Mouse (Mus musculus) testis, postnatal 14 days (tissue): ENCODE data around the gene Dus2.
"Not testable (repeated sequence)": the region's sequence is repeated elsewhere in the genome, so short reads cannot be mapped to it uniquely, and the experiment has no call there.

Experiments
- DNase-seq: peaks from one replicate; pipeline ENCODE4 v3.0.0; 2021; ENCODE audit warnings: low spot score

The Dus2 gene

DNA sequence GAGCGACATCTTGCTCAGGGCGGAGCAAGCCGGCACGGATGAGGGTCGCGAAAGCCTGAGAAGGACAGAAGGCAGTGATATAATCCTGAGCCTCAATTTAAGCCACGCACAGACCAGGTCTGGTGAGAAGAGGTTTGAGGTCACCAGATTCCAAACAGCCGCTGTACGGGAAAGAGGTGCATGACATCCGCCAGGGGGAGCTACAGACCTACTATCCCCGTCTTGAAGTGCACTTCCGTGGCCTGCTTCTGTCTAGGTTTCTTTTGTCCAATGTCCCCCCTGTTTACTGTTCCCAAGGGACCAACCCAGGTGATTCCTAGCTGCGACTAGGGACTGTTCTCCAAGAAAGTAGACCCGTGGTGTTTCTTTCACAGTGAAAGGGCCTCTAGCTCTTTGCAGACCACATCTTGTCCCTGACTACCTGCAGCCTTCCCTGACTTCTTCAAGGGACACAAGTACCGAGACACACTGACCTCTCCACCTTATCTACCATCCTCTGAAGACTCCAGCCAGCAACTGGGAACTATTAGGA is at the start of gene Dus2:
Gene Dus2 (plus strand): TSS at position 482 of the 532 bp plus-strand sequence.
- DNase-seq: peak; percentile 67

- DNase-seq: no peak
These were observed 49.1 kb upstream of the Dus2 start for GRCm38 (mm10) chr8:105942026-105942425.

DNA sequence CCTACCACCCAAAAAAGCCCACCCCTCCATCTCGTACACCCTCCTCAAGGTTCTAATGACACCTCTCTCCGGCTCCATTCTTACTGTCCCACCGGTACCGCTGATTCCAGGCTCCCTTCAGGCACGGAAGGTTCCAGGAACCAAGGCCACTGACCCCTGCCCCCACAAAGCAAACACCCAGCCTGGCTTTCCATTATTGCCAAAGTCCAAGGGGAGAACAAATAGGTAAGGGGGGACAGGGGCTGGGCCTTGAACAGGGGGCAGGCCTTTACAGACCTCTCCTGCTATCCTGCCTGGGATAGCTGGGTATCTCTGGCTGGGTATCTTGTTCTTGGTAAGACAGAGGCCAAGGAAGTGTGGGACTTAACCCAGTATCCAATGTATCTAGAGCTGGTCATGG is 48.6 kb upstream of the Dus2 start:
- no peak for DNase-seq

- DNase-seq: no peak
These were observed 47.8 kb upstream of the Dus2 start, which contains the start of gene Lcat for GRCm38 (mm10) chr8:105943321-105943739. TSS of gene Lcat (minus strand) at chr8:105943382.

- peak; percentile 69 for DNase-seq
These were observed 41.8 kb upstream of the Dus2 start for GRCm38 (mm10) chr8:105949350-105949749.

DNA sequence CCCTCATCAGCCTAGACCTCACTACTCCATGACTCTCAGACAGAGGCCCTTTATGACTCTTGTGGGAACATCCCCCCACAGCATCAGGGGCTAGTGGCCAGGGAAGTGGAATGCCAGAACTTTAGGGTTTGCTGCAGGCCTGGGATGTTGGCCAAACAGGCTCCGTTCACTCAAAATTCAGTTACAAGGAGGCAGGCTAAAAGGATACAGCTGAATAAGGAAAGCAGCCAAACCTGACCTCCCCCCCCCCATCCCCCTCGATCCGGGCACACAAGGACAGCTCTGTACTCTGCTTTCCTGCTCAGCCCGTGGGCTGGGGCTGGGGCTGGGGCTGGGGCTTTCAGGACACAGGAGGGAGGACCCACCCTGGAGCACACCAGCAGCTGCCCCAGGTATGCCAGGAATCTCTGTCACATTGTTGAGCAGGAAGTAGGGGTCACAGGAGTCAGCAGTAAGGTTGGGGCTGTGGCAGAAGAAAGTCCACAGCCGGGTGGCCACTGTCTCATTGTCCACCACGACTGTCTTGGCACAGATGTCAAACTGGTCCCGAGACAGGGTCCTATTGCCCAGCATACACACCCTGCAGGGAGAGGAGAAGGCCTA is 40.0 kb upstream of the Dus2 start:
- DNase-seq: peak; percentile 71

- no peak for DNase-seq
These were observed 34.6 kb upstream of the Dus2 start for GRCm38 (mm10) chr8:105956556-105956955.

DNA sequence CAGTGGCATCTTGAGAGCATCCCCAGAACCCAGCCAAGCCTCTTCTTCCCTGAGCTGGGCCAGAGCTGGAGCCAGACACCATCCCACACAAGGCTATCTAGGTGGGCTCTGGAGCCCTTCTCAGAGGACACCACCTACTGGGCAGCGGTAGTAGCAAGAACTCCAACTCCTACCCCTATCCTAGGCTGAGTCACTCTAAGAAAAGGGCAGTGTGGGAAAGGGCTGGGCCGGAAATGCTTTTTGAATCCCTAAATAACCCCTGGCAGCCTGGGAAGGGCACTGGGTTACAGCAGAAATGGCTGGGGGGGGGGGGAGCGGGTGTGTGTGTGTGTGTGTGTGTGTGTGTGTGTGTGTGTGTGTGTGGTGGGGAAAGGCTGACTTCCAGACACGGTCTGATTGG is 33.3 kb upstream of the Dus2 start:
- no peak for DNase-seq

DNA sequence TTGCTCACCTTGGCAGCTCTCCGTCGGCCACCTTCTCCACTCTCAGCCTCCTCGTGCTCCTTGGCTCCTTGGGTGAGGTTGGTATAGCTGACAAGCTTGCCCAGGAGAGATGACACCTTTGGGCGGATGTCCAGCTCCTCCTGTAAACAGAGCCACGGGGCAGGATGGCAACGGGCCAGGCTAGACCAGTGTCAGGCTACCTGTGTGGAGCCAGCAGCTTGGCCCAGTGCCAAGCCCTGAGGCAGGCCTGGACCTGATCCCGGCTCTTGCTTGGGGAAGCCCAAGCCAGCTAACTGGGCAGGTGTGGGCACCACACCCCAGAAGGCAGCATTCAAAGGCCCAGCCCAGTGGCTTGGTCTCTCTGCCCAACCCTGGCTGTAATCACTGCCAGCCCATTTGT is 31.8 kb upstream of the Dus2 start:
- DNase-seq: peak; percentile 56

DNA sequence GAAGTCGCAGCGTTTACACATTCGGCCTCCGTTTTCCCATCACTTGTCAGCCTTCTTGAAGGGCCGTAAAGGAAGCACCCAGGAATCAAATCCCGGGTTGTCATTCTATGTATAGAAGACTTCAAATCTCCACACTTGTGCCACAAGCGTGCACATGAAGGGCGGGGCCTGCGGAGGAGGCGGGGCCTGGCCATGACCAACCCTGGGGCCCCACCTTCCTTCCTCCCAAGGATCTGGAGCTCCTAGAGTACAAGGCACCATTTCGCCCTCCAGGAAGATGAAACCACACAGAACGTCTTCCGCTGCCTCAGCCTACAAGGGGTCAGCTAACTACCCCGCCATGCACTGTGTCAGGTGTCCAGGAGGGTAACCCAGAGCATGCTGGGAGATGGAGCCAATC is 30.0 kb upstream of the Dus2 start:
- no peak for DNase-seq

DNA sequence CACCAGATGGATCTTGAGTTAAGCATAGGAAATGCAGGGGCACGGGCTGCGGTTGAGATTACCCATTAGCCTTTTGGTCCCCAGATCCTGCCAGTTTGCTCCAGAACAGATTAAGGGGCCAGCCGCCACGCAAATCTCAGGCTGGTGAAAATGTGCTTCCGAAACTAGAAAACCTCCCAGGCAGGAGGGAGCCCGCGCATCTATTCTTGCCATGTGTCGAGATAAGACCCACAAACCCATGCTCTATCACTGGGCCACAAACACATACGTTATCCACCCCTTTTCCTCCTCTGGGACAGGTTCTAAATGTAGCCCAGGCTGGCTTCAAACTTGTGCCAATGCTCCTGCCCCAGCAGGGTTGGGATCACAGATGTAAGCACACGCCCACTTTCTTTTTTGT is 29.6 kb upstream of the Dus2 start:
- DNase-seq: no peak

GRCm38 (mm10) chr8:105964506-105965265 is 26.5 kb upstream of the Dus2 start:
- DNase-seq: no peak

DNA sequence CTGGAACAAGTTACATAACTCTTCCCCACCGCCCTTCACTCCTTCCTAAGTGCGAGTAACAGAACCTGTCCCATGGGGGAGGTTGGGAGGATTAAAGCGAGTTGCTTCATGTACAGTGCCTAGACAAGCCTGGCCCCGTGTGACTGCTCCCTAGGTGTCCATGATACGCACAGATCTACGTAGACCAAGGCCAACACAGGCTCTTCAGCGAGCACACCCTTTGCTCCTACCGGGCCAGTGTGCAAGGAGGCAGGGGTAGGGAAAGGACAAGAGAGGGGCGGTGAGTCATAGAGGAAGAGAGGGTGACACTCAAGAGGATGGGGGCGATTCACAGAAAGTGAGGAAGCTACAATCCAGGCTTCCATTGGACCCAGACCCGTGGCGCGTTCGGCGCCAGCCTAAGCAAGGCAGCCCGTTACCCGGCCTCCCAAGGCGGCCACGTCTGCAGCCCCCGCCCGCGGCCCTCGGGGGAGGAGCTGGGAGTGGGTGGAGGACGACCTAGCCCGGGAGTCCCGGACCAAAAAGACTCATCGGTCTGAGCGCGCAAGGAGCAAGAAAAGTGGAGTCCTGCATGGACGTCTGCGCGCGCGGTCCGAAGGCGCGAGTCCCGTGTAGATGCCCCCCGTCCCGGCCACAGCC is 25.8 kb upstream of the Dus2 start:
- peak; percentile 42 for DNase-seq

GRCm38 (mm10) chr8:105965905-105966341 is 25.2 kb upstream of the Dus2 start, which contains the start of gene Slc12a4:
TSS of gene Slc12a4 (minus strand) at chr8:105966097.
- DNase-seq: peak; percentile 74

- DNase-seq: peak; percentile 42
These were observed 24.3 kb upstream of the Dus2 start for GRCm38 (mm10) chr8:105966692-105967311.

- DNase-seq: no peak
These were observed 21.8 kb upstream of the Dus2 start for GRCm38 (mm10) chr8:105969367-105969766.

- no peak for DNase-seq
These were observed 20.0 kb upstream of the Dus2 start for GRCm38 (mm10) chr8:105971019-105971720.

GRCm38 (mm10) chr8:105975363-105975762 is 15.8 kb upstream of the Dus2 start:
- no peak for DNase-seq

- DNase-seq: peak; percentile 87
These were observed 11.8 kb upstream of the Dus2 start, which contains the start of gene Dpep3 for GRCm38 (mm10) chr8:105979325-105979724. TSS of gene Dpep3 (minus strand) at chr8:105979429.

DNA sequence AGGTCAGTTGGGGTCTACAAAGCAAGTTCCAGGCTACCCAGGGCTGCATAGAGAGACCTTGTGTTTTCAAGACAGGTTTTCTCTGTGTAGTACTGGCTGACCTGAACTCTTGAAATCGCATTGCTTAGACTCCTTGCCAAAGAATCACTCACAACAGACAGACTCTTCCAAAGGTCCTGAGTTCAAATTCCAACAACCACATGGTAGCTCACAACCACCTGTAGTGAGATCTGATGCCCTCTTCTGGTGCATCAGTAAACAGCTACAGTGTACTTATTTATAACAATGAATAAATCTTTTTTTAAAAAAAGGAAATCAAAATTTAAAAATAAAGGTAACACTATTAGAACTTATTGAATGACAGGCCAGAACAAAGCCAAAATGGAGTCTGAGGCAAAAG is 10.0 kb upstream of the Dus2 start:
- DNase-seq: no peak

DNA sequence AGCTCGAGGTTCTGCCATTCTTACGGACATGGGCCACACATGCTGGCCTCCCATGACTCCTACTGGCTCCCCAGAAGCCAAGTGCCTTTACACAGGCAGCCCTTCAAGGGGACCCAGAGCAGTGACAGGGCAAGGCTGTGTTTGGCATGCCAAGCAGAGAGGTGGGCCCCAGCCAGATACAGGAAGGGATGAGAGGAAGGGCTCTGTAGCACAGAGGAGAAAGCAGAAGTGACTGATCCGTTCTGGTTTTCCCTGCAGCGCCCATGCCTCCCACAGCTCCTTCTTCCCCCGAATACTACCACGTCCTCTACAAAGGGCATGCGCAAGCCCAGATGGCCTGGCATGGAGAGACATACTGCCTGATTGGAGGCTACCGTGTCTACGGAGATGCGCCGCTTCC is 7.7 kb upstream of the Dus2 start:
- DNase-seq: not testable (repeated sequence)

DNA sequence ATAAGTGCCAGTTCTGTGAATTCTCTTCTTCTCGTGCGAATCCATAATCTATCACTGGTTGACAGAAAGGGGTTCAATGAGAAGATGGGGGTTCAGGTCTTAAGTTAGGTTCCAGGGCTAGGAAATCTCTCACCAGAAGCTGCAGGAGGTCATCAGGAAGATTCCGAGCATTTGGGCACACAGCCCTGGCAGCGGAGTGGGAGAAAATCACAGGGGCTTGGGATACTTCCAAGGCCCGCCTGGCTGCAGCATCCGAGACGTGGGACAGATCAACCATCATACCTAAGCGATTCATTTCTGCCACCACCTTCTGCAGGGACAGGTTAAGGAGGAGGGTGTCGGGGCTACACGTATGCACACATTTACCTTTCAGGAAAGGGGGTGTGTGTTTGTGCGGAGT is 2.6 kb upstream of the Dus2 start:
- DNase-seq: no peak
